Mouse (Mus musculus) granulocyte monocyte progenitor cell, adult 5-6 weeks (primary cell): ENCODE results near the gene Ino80e. TPM values are rescaled to one million over a fixed set of nuclear protein-coding genes. Genes with fewer than 3 reads are reported as not detected.
"Not testable (repeated sequence)": the region's sequence is repeated elsewhere in the genome, so short reads cannot be mapped to it uniquely, and the experiment has no call there.

Experiments used
- ATAC-seq: replicated peaks from 2 replicates; pipeline ENCODE4 v1.8.0; 2016; ENCODE audit warnings: mild to moderate bottlenecking, moderate TSS enrichment, inconsistent platforms; ENCODE audit not compliant: poor library complexity, severe bottlenecking
- total RNA-seq, 2 experiments: library from RNA; stranded (forward) in 1 of 2; stranded (reverse) in 1 of 2; fragments of 200-712, 200-1000 nt in 1 of 2; fragments of >200 nt in 1 of 2; fragmentation: Nextera tagmentation in 1 of 2; gene quantifications; 2 replicates each; pipeline ENCODE4 v1.2.3; 2014 to 2017

Ino80e gene
- total RNA-seq (2014; fragmentation: Nextera tagmentation) (89.0 and 100 TPM in 2 replicates), total RNA-seq (2017) (23.4 and 35.3 TPM in 2 replicates)

DNA sequence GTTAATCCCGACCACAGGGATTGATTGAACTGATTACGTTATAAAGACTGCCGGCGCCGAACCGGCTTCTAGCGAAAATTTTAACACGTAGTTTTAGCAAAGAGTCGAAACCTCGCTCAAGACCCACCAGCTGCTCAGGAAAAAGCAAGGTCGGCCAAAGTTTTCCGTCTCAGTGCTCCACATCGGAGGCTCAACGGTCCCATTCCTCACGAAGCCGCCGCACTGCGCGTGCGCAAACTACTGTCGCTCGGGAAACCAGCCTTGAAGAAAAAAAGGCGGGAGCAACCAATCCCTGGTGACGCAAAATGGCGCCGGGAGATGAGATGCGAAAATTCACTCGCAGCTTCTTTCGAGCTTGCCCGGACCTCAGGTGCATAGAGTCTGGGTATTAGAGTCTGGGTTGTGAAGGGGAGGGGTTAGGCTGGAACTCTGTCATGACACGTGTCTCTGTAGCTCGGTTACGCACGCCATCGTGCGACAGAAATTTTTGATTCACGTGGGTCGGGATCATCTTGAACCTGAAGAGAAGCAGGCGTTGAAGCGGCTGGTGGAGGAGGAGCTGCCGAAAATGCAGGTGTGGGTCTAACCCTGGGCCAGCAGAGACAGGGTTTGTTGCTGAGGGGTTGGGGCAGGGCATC, at the start of gene Ino80e:
Ino80e (minus strand) TSS at position 231 of the 638 bp plus-strand sequence.
- peak; percentile 43 for ATAC-seq

DNA sequence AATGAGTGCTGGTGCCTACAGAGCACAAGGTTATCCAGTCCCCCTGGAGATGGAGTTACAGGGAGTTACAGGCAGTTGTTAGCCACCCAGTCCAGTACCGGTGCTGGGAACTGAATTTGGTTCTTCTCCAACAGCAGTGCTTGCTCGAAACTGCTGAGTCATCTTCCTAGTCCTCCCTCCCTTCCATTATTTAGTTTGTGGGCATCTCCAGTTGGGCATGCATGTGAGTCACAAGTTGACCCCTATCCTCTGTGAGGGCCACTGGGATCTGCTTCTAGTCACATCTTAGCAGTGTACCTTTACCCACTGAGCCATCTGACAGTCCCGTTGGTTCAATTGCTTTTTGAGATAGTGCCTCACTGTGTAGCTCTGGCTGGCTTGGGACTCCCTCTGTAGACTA, 43.4 kb upstream of the Ino80e start:
- ATAC-seq = no peak; the same call in 1 of the 2 replicates

DNA sequence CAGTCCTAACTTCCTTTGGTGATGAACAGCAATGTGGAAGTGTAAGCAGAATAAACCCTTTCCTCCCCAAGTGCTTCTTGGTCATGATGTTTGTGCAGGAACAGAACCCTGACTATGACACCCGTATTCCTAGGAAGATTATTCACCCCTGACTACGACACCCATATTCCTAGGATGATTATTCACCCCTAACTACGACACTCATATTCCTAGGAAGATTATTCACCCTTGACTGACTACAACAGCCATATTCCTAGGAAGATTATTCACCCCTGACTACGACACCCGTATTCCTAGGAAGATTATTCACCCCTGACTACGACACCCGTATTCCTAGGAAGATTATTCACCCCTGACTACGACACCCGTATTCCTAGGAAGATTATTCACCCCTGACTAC, 37.6 kb upstream of the Ino80e start:
- not testable (repeated sequence) for ATAC-seq

DNA sequence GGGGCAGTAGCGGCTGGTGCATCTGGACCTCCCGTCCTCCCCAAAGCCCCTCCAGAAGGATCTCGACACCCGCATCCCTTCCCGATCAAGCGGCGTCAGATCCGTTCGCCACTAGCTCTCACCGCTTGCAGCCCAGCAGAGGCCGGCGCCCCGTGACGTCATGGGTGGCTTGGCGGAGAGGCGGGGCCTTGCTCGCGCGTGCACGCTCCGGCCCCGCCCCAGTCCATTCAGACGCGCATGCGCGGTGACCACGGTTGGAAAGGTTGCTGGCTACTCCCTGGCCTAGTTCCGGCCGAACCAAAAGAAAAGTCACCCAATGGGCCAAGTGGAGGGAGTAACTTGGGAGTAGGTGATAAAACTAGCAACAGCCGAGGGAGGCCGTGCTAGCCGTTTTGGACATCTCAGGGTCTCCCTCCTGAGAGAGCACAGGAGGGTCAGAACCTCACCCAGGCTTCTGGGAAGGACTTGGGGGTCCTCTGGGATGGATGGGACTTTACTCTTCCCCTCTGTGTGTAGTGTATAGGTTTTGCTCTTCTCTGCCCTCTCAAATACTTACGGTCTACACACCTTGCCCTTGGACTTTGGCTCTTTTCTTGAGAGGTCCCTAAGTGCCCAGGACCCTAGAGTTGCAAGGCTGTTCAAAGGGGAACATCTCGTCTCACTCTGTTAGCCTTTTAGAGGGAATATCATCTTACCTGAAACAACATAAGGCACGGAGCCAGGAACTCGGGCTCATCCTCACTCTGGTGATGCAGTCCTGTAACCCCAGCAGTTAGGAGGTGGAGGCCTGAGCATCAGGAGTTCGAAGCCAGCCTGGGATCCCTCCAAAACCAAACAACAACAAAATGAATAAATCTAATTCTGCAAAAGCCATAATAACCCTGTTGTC, 36.2 kb upstream of the Ino80e start:
- ATAC-seq = peak; percentile 92

DNA sequence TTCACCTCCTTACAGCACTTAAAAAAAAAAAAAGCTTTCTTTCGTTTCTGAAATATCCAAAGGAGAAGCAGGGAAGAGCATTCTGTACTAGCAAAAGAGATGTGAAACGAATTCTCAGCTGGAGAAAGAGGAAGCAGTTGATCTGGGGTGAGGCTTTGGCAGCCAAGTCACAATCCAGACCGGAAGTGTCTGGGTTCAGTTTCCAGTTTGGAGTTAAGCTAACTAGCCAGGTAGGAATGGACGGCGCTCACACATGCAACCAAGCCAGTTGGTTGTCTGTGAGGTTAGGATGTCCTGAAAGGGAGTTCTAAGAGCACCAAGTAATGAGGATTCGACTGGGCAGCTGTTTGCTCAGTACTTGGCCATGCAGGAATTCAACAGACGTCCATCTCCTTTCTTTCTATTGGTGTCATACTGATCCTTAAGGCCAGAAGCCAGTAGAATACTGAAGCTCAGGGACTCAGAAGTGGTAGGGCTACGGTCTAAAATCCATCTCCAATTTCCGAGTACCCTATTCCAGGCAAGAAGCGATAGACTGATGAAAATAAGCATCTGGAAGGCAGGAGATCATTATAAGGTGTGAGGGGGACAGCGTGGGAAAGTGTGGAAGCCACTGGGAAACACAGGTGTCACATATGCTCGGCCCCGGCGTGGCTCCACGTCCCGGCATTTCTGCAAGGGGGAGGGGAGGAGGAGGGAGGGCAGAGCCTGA, 35.4 kb upstream of the Ino80e start:
- peak; percentile 79 for ATAC-seq

DNA sequence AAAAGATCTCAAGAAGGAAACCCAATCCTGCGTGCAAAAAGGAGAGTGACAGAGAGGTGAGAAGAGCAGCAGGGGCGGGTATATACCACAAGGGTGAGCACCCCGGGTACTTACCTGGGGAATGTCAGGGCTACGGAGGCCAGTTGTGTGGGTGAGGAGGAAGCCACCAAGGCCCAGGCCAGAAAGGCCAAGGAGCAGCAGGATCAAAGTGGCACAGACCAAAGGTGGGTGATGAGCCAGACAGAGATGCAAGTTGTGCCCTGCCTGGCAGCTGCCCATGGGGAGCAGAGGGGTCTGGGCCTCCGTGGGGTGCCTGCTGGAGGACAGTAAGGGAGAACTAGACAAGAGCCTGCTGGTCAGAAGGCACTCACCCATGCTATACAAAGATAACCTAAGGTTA, 34.7 kb upstream of the Ino80e start:
- ATAC-seq = peak; percentile 23; the same call in 1 of the 2 replicates

DNA sequence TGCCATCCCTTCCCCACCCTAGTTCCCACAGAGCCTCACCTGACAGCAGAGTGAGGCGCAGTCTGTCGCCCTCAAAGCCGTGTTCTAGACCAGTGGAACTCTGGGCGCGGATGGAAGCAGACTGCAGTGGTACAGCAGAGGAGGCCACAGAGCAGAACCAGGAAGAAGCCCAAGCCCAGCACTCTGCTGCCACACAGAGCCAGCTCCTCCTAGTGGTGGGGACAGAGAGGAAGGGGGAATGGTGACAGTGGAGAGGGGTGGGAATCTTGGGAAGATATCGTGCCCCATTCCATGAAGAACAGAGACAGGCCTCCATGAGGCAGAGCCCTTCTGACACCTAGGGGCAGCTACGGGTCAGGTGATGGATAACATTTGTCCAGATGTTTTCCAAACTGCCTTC, 26.7 kb upstream of the Ino80e start:
- peak; percentile 28; the same call in 1 of the 2 replicates for ATAC-seq

DNA sequence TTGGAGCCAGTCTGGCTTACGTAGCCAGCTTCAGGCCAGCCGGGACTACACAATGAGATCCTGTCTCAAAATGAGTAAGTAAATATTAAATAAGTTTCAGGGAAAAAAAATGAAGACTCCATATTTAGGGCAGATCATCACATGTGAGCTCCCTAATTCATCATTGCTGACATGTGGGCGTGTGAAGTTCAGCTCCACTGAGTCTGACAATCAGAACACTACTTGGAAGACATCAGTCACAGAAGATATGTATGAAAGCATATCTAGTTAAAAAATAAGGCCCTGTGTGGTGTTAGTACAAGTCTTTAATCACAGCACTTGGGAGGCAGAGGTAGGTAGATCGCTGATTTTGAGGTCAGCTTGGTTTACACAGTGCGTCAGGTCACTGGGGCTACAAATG, 25.1 kb upstream of the Ino80e start:
- ATAC-seq = no peak

DNA sequence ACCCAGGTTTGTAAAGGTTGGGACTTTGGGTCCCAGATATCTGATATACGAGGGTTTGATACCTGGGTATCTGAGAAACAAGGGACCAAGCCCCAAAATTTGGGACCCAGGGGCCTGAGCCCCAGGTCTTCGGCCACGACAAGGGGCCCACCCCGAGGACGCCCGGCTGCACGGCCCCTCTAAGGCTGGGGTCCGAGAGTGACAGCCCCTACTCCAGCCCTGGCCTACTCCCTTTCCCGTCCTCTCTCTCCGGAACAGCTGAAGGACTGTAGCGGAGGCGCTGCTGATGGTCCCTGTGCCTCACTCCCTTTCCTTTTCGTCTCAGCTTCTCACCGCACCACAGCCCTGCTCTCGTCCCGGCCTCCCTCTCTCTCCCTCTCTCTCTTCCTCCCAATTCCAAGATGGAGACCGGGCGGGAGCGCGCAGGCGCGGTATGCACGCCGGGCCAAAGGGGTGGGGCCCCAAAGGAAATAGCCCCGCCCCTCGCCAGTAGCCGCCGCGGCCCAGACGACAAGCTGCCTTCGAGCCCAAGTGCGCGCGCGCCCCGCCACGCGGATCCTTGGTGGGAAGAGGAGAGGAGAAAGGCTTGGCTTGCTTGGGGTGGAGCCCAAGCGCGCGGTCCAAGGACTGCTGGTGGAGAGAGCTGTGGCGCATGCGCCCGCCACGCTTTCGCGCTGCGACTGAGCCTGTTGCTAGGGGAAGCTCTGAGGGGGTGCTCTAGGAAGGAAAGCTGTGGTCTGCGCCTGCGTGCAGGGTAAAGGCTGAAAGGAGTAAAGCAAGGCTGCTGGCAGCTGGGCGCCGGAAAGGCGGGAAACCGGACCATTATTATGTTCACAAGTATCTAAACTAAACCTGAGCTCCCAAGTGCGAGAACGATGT, 22.3 kb upstream of the Ino80e start, which contains the start of gene Taok2:
Taok2 (minus strand) TSS at position 418 of the 879 bp plus-strand sequence.
- peak; percentile 90 for ATAC-seq

DNA sequence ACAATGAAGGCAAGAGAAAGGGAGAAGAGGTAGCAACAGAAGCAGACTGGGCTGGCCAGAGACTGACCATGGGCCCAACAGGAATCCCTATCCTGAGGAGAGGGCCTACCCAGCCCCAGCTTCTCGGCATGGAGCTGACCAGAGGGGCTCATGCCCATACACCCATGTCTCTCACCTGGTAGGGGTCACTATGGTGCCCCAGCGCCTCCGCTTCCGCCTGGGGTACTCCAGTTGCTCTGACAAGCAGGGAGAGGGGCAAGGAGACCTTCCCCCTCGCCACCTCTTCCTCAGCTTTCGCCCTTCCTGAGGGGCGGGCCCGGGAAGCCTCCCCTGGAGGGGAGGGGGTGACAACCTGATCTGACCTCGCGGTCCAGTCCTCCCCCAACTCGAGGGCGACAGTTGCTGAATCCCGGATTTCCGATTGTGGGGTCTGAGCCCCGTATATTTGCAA, 21.6 kb upstream of the Ino80e start:
- ATAC-seq = peak; percentile 16

DNA sequence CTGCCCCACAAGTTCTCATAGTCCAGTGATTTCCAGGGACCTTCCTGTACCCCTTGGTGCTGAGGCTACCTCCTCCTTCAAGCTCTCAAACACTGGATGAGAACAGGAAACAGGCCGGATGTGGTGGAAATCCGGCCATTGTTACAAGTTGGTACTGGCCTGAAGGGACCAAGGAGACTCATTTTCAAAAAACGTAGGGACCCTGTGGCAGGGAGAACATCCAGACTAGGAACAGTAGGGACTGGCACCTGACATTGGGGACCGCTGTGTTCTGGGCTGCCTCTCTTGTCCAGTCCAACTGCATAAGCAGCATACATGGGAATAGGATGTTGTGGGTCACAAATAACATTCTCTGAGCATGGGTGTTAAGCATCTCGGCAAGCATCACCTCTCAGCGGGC, 18.9 kb upstream of the Ino80e start:
- ATAC-seq = no peak

DNA sequence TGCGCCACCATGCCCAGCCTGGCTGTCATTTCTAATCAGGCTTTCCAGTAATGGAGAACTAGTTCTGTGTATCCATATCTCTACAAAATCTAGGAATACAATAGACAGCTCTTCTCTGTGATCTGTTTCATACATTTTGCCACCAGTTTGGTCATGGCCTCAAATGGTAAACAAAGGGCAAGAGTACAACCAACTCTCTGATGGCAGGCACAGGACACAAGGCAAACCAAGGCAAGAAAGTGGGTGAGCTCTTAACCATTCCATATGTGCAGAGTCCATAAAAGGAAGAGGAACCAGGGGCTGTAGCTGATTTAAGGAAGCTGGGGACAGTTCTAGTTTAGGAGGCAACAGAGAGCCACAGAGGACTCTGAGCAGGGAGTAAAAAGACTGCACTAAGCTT, 15.1 kb upstream of the Ino80e start:
- no peak for ATAC-seq

DNA sequence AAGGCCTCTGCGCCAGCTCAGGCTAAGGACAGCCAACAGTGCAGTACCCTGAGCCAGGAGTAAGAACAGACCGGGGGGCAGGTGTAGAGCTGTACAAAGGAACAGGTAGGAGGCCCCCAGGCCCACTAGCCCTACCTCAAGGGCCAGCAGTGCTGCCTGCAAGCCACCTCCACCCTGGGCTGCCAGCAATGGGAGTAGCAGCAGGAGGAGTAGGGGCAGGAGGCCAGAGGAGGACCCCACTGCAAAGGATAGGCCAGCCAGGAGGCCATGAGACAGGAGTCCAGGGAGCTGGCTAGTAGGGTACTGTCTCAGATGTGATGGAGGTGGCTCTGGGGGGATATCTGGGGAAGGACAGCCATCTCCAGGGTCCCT, 8.3 kb upstream of the Ino80e start:
- ATAC-seq = no peak

DNA sequence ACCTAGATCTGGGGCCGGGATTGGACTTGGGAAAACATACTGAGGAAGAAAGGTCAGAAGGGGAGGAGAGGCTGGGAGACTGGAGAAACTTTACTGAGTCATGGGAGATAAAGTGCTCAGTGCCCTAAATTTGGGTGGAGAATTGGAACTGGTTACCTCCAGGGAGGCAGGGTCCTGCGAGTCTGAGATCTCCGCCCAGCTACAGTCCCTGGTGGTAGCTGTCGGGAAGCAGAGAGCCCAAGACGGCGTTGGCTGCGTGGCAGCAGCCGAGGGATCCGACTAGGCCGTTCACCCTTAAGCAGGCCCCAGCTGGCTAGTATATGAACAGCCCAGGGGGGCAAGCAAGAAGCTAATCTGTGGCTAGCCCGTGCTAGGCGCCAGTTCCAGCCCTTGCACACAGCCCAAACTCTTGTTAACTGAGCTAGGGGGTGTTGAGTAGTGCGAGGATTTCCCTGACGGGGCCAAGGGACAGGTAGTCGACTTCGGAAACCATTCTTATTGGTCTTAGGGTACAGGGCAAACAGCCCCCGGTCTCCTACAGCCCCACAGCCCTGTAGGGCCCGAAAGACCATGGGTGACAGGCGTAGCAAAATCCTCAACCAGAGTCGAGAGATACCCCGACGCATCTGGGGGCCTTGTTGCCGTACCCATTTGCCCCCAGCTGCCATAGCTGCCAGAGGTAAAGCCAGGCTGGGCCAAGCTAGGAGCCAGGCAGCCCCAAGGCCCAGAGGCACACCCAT, 7.8 kb upstream of the Ino80e start:
- ATAC-seq = no peak

DNA sequence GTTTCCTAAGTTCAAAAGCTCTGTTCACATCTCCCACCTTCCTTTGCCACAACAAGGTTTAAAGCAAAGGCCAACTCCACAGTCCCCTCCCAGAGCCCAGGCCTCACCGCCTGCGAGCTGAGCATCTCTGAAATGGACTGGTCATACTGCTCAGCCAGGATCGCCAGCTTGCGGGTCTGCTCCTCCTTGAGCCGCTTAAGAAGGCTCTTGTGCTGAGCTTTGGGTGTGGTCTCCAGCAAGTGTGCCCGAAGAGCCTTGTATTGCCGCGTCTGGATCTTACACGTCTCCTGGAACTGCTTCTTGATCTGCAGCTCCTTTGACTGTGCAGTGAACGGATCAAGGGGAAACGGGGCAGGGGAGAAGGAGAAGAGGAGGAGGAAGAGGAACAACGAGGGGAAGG, 5.8 kb upstream of the Ino80e start:
- ATAC-seq = no peak

DNA sequence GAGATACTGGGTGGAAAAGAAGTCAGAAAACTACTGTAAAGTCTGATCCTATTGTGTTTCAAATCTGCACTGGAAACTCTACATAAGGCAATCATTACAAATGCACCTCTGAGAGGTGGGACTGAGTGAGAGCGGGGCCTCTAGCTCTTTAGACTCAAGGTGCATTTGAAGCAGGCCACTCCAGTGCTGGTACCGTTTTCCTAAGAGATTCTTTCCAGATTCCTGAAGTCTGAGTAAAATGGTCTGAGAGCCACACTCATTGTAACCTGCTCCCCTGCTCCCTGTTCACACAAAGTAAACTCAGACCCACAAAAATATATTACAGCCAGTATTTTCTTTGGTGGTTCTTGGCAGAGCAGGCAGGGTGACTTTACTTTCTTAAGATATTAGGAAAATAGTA, 5.4 kb upstream of the Ino80e start:
- no peak for ATAC-seq

DNA sequence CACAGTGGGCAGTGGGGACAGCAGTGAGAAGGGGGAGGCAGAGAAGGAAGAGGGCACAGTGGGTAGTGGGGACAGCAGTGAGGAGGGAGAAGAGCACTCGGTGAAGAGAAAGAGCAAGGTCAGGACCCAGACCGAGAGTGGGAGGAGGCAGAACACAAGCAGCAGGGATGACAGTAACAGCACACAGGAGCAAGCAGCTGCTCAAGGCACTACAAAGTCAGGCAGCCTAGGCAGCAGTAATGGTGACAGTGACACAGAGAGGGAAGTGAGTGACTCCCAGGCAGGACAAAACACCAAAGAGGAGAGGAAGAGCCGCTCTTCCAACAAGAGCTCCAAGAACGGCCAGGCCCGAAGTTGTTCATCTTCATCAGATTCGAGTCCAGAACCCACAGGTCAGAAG, 1.6 kb upstream of the Ino80e start:
- no peak for ATAC-seq

DNA sequence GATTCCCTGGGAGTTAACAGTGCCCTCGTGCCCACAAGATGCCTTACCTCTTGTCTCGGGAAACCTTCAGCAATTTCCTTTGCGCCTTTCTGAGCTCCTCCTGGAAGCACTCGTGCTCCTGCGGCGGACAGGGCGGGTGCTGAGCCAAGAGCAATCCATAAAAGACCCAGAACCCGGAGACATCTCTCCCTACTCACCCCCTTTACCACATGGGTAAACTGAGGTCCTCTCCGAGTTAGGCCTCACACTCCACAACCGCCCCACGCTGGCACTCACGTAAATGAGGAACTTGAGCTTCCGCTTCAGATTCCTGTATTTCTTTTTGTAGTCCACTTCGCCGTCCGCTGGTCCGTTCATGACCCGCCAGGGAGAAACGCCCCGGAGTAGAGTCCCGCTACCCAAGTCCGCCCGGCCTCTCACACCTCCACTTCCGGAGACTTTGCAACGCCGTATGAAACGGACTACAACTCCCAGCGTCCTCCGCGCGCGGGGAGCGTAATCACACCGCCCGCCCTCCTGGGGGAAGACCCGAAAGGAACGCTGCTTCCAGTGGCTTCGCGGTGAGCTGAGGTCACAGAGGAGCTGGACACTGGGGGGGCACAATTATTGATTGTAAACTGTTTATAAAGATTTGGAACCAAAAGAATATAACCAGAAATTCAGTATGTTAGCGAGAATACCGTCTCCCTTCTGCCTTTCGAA, 597 bp downstream of the Ino80e start, which contains the start of gene Hirip3:
Hirip3 (plus strand) TSS at position 544 of the 702 bp plus-strand sequence.
- ATAC-seq = peak; percentile 87
